Mouse (Mus musculus): ENCODE measurements around the gene Ifngr1. TPM values are rescaled to one million over a fixed set of nuclear protein-coding genes. Genes with fewer than 3 reads are reported as not detected.

The Ifngr1 gene
- total and polyA plus RNA-seq, 3 experiments = 17.3 to 36.0 (median 26.7) TPM

GRCm38 (mm10) chr10:19581844-19582582, 9.7 kb upstream of the Ifngr1 start:
- Histone ChIP-seq H3K79me2 (replicated peaks; ENCODE audit: control insufficient read depth, extremely low read depth, insufficient read depth, poor library complexity, severe bottlenecking) (no peaks in the 10 kb centered on the region), H3K4me2 (ENCODE audit: insufficient read depth, low read depth, poor library complexity, severe bottlenecking) (no peak overlapping the region), H3K9me3 (replicated peaks; ENCODE audit: low read length) (no peaks in the 10 kb centered on the region), H3K27me3 (replicated peaks) (no peaks in the 10 kb centered on the region), H3K4me1 (ENCODE audit: control insufficient read depth in 1 of 2, insufficient read depth in 2 of 2) (peaks cover 6 to 28% of the 10 kb centered on the region in 2 experiments; a peak in 3 of 4 replicates), H3K9ac (ENCODE audit: insufficient read depth, low read depth) (no peak overlapping the region), H3K4me3 (replicated peaks in 1 of 3; ENCODE audit: low read depth in 2 of 3, low read length in 2 of 3, poor library complexity in 1 of 3) (no peak overlapping the region), H3K36me3 (replicated peaks in 1 of 2; ENCODE audit: control insufficient read depth in 1 of 2, insufficient read depth in 1 of 2, low read length in 1 of 2) (no peaks in the 10 kb centered on the region), H3K27ac (ENCODE audit: insufficient read depth, low read depth) (no peak overlapping the region)
- TF ChIP-seq USF2 (conservative IDR thresholded peaks at IDR 0.05; ENCODE audit: low read depth, low read length) = no peak
- no peak for TF ChIP-seq ZNF384 (IDR thresholded peaks at IDR 0.05; ENCODE audit: low read depth, low read length)
- no peak for TF ChIP-seq CTCF (conservative IDR thresholded peaks at IDR 0.05 in 1 of 2, IDR thresholded peaks at IDR 0.05 in 1 of 2; ENCODE audit: low read depth in 2 of 2, low read length in 2 of 2)
- no peak for TF ChIP-seq HCFC1 (IDR thresholded peaks at IDR 0.05; ENCODE audit: low read depth, low read length)
- TF ChIP-seq TCF12 (IDR thresholded peaks at IDR 0.05; ENCODE audit: low read depth, low read length) = no peak
- no peak for TF ChIP-seq MYC (IDR thresholded peaks at IDR 0.05; ENCODE audit: low read depth, low read length)
- no peak for TF ChIP-seq SMC3 (IDR thresholded peaks at IDR 0.05; ENCODE audit: low read depth, low read length)
- no peak for TF ChIP-seq ZMIZ1 (IDR thresholded peaks at IDR 0.05; ENCODE audit: low read depth, low read length)
- no peak for TF ChIP-seq MXI1 (IDR thresholded peaks at IDR 0.05; ENCODE audit: low read depth, low read length)
- no peak for TF ChIP-seq USF1 (IDR thresholded peaks at IDR 0.05; ENCODE audit: low read depth, low read length)
- TF ChIP-seq PAX5 (IDR thresholded peaks at IDR 0.05; ENCODE audit: low read length) = no peak
- TF ChIP-seq TBP (conservative IDR thresholded peaks at IDR 0.05; ENCODE audit: low read depth, low read length) = no peak
- TF ChIP-seq RCOR1 (conservative IDR thresholded peaks at IDR 0.05; ENCODE audit: low read depth, low read length) = no peak
- TF ChIP-seq POLR2AphosphoS2 (IDR thresholded peaks at IDR 0.05; ENCODE audit: low read depth, low read length) = no peak
- no peak for TF ChIP-seq JUND (conservative IDR thresholded peaks at IDR 0.05; ENCODE audit: low read depth, low read length)
- no peak for TF ChIP-seq MEF2A (IDR thresholded peaks at IDR 0.05; ENCODE audit: borderline replicate concordance, low read depth, low read length)
- TF ChIP-seq GABPA (IDR thresholded peaks at IDR 0.05; ENCODE audit: insufficient replicate concordance, low read depth, low read length) = no peak
- DNase-seq (ENCODE audit: extremely low read depth) = no peak
- dilution Hi-C loops (cut with MboI; ENCODE audit: extremely low pct_ligation_motif_present, extremely low pct_unique_long_range_greater_than_20kb, low sequenced_read_pairs) = no loop called here
- in situ Hi-C loops (cut with MboI; ENCODE audit: low pct_ligation_motif_present, low pct_unique_long_range_greater_than_20kb, low sequenced_read_pairs) = no loop called here

- no peak overlapping the region for H3K9ac ChIP-seq (ENCODE audit: insufficient read depth, low read depth)
- peaks cover 9 to 37% of the 10 kb centered on the region in 2 experiments; a peak in 3 of 4 replicates for H3K4me1 ChIP-seq (ENCODE audit: control insufficient read depth in 1 of 2, insufficient read depth in 2 of 2)
- in situ Hi-C loops (cut with MboI; ENCODE audit: low pct_ligation_motif_present, low pct_unique_long_range_greater_than_20kb, low sequenced_read_pairs) = no loop called here
Observed at GRCm38 (mm10) chr10:19582806-19583430, 8.8 kb upstream of the Ifngr1 start.

More at GRCm38 (mm10) chr10:19582806-19583430, 8.8 kb upstream of the Ifngr1 start:
- H3K79me2 ChIP-seq (replicated peaks; ENCODE audit: control insufficient read depth, extremely low read depth, insufficient read depth, poor library complexity, severe bottlenecking) = no peaks in the 10 kb centered on the region
- DNase-seq (ENCODE audit: extremely low read depth) = no peak
- no peak overlapping the region for H3K27ac ChIP-seq (ENCODE audit: insufficient read depth, low read depth)
- dilution Hi-C loops (cut with MboI; ENCODE audit: extremely low pct_ligation_motif_present, extremely low pct_unique_long_range_greater_than_20kb, low sequenced_read_pairs) = no loop called here
- no peak overlapping the region for H3K4me3 ChIP-seq (replicated peaks in 1 of 3; ENCODE audit: low read depth in 2 of 3, low read length in 2 of 3, poor library complexity in 1 of 3)
- H3K4me2 ChIP-seq (ENCODE audit: insufficient read depth, low read depth, poor library complexity, severe bottlenecking) = no peak overlapping the region
- no peaks in the 10 kb centered on the region for H3K36me3 ChIP-seq (replicated peaks in 1 of 2; ENCODE audit: control insufficient read depth in 1 of 2, insufficient read depth in 1 of 2, low read length in 1 of 2)
- no peaks in the 10 kb centered on the region for H3K9me3 ChIP-seq (replicated peaks; ENCODE audit: low read length)
- TF ChIP-seq ELF1 (IDR thresholded peaks at IDR 0.05; ENCODE audit: low read depth, low read length) = no peak
- TF ChIP-seq ZNF384 (IDR thresholded peaks at IDR 0.05; ENCODE audit: low read depth, low read length) = no peak
- TF ChIP-seq SIN3A (IDR thresholded peaks at IDR 0.05; ENCODE audit: low read length) = no peak
- TF ChIP-seq MAX (IDR thresholded peaks at IDR 0.05; ENCODE audit: low read length) = no peak
- no peak for TF ChIP-seq MXI1 (IDR thresholded peaks at IDR 0.05; ENCODE audit: low read depth, low read length)
- TF ChIP-seq BHLHE40 (IDR thresholded peaks at IDR 0.05; ENCODE audit: low read depth, low read length) = no peak
- no peak for TF ChIP-seq SMC3 (IDR thresholded peaks at IDR 0.05; ENCODE audit: low read depth, low read length)
- TF ChIP-seq MAZ (IDR thresholded peaks at IDR 0.05; ENCODE audit: low read depth, low read length) = no peak
- no peak for TF ChIP-seq UBTF (IDR thresholded peaks at IDR 0.05; ENCODE audit: low read depth, low read length)
- no peak for TF ChIP-seq POLR2A (IDR thresholded peaks at IDR 0.05; ENCODE audit: low read depth, low read length)
- no peak for TF ChIP-seq CTCF (conservative IDR thresholded peaks at IDR 0.05 in 1 of 2, IDR thresholded peaks at IDR 0.05 in 1 of 2; ENCODE audit: low read depth in 2 of 2, low read length in 2 of 2)
- no peak for TF ChIP-seq ETS1 (conservative IDR thresholded peaks at IDR 0.05; ENCODE audit: low read depth, low read length)
- TF ChIP-seq GABPA (IDR thresholded peaks at IDR 0.05; ENCODE audit: insufficient replicate concordance, low read depth, low read length) = no peak
- TF ChIP-seq POLR2AphosphoS2 (IDR thresholded peaks at IDR 0.05; ENCODE audit: low read depth, low read length) = no peak
- H3K27me3 ChIP-seq (replicated peaks) = no peaks in the 10 kb centered on the region

All from CH12.LX (cell line).